Mouse (Mus musculus): Measurements from ENCODE around the gene Dram1.

DNA sequence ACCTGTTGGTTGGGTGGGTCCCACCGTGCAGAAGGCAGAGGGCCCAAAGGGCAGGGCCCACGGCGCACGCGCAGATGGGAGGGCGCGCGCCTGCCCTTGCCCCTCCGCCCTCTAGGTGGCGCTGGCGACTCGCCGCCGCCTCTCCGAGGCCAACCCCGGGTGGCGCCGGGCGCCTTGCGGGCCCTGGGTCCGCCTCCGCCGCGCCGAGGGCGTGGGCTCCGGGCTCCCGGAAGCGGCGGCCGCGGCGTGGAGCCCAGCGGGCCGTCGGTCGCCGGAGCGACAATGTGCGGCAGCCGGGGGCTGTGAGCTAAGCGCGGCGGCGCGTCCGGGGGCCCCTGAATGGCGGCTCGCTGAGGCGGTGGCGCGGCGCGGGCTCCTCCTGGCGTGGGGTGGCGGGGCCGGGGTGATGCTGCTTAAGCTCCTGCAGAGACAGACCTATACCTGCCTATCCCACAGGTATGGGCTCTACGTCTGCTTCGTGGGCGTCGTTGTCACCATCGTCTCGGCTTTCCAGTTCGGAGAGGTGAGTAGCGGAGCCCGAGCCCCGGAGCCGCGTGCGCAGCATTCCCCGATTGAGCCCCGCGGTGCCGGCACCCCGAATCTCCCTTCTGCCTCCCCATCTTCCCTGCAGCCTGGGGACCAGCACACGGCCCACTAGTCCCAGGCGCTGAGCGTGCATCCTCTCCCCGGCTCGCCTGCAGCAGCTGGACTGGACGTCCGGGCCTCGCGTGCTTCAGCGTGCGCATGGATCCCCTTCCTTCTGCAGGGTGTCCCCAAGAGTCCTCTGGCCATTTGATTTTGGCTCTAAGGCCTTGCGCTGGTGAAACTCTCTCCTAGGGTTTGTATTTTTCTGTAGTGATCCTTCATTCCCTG lies at the start of gene Dram1, which contains the start of gene Gnptab:
- TF ChIP-seq CTCF (IDR thresholded peaks at IDR 0.05; ENCODE audit: low read depth, low read length) (peak; percentile 21; the same call in 1 of the 2 replicates), POLR2A (IDR thresholded peaks at IDR 0.05; ENCODE audit: borderline replicate concordance, low read depth, low read length) (no peak)
